Mouse (Mus musculus): Measurements from ENCODE around the gene Fezf2.
A peak's percentile ranks its signal among the peaks of the same experiment; 100 is the strongest.

The Fezf2 gene

GRCm38 (mm10) chr14:12348089-12348488 lies at the start of gene Fezf2:
Fezf2 (minus strand) TSS chr14:12348189.
- DNase-seq: no peak

GRCm38 (mm10) chr14:12397561-12397960 lies 49.6 kb upstream of the Fezf2 start:
- no peak for DNase-seq

- DNase-seq: no peak
Observed at GRCm38 (mm10) chr14:12394318-12394717, 46.3 kb upstream of the Fezf2 start.

GRCm38 (mm10) chr14:12393271-12393861 lies 45.4 kb upstream of the Fezf2 start:
- DNase-seq: no peak

GRCm38 (mm10) chr14:12391167-12391566 lies 43.2 kb upstream of the Fezf2 start:
- no peak for DNase-seq

- DNase-seq: no peak
Observed at GRCm38 (mm10) chr14:12388806-12389436, 40.9 kb upstream of the Fezf2 start.

GRCm38 (mm10) chr14:12388192-12388795 lies 40.3 kb upstream of the Fezf2 start:
- no peak for DNase-seq

- no peak for DNase-seq
Observed at GRCm38 (mm10) chr14:12387176-12387575, 39.2 kb upstream of the Fezf2 start.

GRCm38 (mm10) chr14:12377883-12378282 lies 29.9 kb upstream of the Fezf2 start:
- DNase-seq: no peak

- no peak for DNase-seq
Observed at GRCm38 (mm10) chr14:12377289-12377688, 29.3 kb upstream of the Fezf2 start.

- no peak for DNase-seq
Observed at GRCm38 (mm10) chr14:12375451-12375850, 27.5 kb upstream of the Fezf2 start.

GRCm38 (mm10) chr14:12350271-12350916 lies 2.4 kb upstream of the Fezf2 start:
- DNase-seq: no peak

- no peak for DNase-seq
Observed at GRCm38 (mm10) chr14:12349334-12350090, 1.5 kb upstream of the Fezf2 start.

GRCm38 (mm10) chr14:12346865-12347600 lies 956 bp downstream of the Fezf2 start:
- DNase-seq: no peak

- no peak for DNase-seq
Observed at GRCm38 (mm10) chr14:12346011-12346864, 1.8 kb downstream of the Fezf2 start.

- DNase-seq: no peak
Observed at GRCm38 (mm10) chr14:12345241-12345921, 2.6 kb downstream of the Fezf2 start.

GRCm38 (mm10) chr14:12344746-12345240 lies 3.2 kb downstream of the Fezf2 start:
- DNase-seq: peak; percentile 31

- DNase-seq: no peak
Observed at GRCm38 (mm10) chr14:12344061-12344745, 3.8 kb downstream of the Fezf2 start.

- DNase-seq: no peak
Observed at GRCm38 (mm10) chr14:12343451-12343941, 4.5 kb downstream of the Fezf2 start.
